Mouse (Mus musculus): ENCODE data around the gene Lpar5. TPM values are rescaled to one million over a fixed set of nuclear protein-coding genes. Genes with fewer than 3 reads are reported as not detected.

The Lpar5 gene
- polyA plus RNA-seq (2014; fragmentation: Illumina TruSeq; extraction: RNeasy Lipid Tissue Mini Kit (QIAGEN cat#74804); ENCODE audit: insufficient read depth, low read depth, low replicate concordance), result 0.61 TPM

DNA sequence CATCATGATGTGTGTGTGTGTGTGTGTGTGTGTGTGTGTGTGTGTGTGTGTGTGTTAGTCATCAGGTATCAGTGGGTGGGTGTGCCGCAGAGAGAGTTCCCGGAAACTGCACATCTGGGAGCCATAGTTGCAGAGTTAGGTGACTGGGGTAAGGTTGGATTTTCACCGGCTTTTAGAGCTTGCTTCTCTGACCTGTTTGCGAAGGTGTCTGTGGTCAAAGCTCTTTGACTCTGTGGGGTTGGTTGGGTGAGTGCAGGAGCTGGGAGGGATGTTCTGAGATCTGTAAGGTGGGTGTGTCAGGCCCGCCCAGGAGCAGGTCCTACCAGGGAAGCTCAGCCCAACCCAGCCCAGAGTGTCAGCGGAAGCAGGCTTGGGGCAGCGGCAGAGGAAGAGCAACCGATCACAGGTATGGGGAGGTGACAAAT lies at the start of gene Lpar5:
TSS of gene Lpar5 (plus strand) at position 350 of the 425 bp plus-strand sequence.

DNA sequence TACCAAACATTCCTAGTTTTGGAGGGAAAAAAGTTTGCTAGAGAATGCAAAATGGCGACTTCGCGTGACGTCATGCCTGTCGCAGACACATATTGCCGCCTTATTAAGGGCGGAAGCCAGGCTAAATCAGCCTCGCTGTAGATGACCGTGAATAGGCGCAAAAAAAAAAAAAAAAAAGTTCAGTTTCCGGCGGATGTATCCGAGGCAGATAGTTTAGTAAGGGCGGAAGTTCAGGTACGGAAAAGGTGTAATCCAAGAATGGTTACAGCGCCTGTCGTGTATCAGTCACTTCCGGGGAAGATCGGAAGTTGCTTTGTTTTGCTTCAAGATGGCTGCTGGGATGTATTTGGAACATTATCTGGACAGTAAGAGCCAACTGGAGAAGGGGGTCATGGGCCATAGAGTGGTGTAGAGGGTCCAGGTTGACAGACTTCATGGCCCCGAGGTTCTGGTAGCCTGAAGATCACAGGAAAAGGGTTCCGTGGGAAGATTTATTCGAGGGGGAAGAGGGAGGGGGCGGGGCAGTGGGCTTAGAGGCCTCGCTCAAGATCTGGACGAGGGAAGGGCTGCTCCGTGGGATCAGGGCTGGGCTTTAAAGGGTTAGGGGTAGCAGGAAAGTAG lies 28.1 kb upstream of the Lpar5 start, which contains the start of gene Ing4:
TSS of gene Ing4 (plus strand) at position 228 of the 621 bp plus-strand sequence.

DNA sequence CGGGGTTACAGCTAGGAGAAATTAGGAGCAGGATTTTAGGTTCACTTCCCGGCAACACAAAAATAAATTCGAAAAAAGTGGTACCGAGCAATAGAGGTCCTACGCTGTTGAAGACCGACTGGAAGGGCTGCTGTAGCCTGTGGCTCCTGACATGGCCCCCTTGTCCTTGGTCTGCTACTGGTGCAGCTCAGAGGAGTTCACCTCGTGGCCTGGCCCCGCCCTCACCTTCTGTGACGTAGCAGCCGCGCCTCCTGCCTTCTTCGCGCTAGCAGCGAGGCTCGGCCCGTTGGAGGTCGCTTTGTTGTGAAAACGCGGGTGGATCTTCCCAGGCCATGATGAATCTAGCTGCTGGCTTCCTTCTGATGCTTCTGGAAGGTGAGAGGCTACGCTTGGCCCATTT lies 18.0 kb upstream of the Lpar5 start, which contains the start of gene Acrbp:
TSS of gene Acrbp (plus strand) at position 12 of the 400 bp plus-strand sequence.

DNA sequence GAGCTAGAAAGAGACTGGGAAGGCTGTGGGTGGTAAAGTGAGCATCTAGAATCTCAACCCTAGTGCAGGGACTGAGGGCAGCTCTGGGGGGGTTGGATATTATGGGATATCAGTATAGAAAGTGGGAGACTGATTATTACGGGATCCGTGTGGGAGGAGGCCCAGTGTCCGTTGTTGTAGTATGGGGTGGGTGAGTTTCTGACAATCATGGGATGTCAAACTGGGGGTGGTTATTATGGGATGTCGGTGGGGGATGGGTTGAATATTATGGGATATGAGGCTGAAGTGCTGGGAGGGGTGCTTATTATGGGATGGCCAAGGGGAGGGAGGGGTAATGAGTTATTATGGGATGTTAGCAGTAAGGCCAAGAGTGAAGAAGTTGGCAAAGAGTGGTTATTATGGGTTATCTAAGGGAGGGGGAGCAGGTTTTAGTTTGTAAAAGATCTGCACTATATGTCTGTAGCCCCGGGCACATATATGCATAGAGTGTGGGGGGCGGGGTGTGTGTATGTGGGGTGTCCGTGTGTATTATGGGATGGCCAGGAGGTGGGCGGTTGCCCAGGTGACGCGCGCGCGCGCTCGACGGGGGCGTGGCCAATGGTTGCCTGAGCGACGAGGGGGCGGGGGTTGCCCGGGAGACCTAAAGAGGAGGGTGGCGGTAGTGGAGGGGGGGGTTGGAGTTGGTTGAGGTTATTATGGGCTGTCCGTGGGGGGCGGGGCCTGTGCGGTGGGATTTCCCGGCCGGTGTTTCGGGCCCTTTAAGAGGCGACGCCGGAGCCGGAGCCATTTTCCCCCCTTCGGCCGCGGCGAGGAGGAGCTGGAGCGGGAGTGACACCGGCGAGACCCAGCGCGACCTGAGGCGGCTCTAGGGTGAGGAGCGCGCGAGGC lies 27.9 kb downstream of the Lpar5 start, which contains the start of gene Chd4:
TSS of gene Chd4 (plus strand) at position 591 of the 888 bp plus-strand sequence.

DNA sequence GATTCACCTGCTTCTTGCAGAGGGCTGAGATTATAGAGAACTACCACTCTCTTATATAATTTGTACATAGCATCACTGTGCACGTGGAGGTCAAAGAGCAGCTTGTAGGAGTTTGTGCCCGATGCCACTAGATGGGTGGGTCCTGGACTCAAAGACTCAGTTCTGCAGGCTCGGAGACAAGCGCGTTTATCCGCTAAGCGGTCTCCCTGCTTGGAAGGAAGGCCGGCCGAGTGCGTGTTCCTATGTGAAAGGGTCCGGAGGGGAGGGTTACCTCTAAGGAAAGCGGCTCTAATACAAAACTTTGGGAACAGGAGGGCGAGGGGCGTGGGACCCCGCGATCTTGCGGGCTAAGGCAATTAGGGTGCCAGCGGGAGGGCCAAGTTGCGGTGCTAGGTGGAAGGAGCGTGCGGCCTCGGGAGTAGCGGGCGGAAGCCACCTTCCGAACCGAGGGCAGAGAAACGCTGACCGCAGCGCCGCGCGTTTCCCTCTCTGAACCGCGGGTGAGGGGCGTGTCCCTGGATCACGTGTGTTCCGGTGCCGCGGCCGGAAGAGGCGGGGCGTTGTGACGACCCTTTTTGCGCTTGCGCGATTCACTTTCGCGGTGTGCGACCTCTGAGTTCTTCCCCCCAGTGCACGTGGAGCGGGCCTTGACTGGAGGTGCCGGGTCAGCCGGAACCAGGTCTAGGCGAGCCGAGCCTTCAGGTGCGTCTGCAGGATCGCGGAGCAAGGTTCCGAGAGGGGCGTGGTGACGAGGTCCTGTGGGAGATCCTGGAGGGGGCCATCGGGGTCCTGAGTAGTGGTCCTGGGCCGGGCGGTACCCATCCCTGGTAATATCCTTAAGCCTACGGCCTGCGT lies 63.8 kb downstream of the Lpar5 start, which contains the start of gene Nop2:
TSS of gene Nop2 (plus strand) at position 608 of the 855 bp plus-strand sequence.

Other genes starting within 250 kb of the Lpar5 start
- gene Usp5, start 238.4 kb upstream of the Lpar5 start, polyA plus RNA-seq (2014; fragmentation: Illumina TruSeq; extraction: RNeasy Lipid Tissue Mini Kit (QIAGEN cat#74804); ENCODE audit: insufficient read depth, low read depth, low replicate concordance), result 35.8 TPM
- 2.7 TPM for gene Cdca3, start 238.4 kb upstream of the Lpar5 start, polyA plus RNA-seq (2014; fragmentation: Illumina TruSeq; extraction: RNeasy Lipid Tissue Mini Kit (QIAGEN cat#74804); ENCODE audit: insufficient read depth, low read depth, low replicate concordance)
- not detected for gene Gnb3, start 227.6 kb upstream of the Lpar5 start, polyA plus RNA-seq (2014; fragmentation: Illumina TruSeq; extraction: RNeasy Lipid Tissue Mini Kit (QIAGEN cat#74804); ENCODE audit: insufficient read depth, low read depth, low replicate concordance)
- gene P3h3, start 210.2 kb upstream of the Lpar5 start, polyA plus RNA-seq (2014; fragmentation: Illumina TruSeq; extraction: RNeasy Lipid Tissue Mini Kit (QIAGEN cat#74804); ENCODE audit: insufficient read depth, low read depth, low replicate concordance), result 16.9 TPM
- gene Gpr162, start 203.9 kb upstream of the Lpar5 start, polyA plus RNA-seq (2014; fragmentation: Illumina TruSeq; extraction: RNeasy Lipid Tissue Mini Kit (QIAGEN cat#74804); ENCODE audit: insufficient read depth, low read depth, low replicate concordance), result 0.08 TPM
- 2.3 TPM for gene Cd4, start 179.7 kb upstream of the Lpar5 start, polyA plus RNA-seq (2014; fragmentation: Illumina TruSeq; extraction: RNeasy Lipid Tissue Mini Kit (QIAGEN cat#74804); ENCODE audit: insufficient read depth, low read depth, low replicate concordance)
- 1.4 TPM for gene Lag3, start 156.2 kb upstream of the Lpar5 start, polyA plus RNA-seq (2014; fragmentation: Illumina TruSeq; extraction: RNeasy Lipid Tissue Mini Kit (QIAGEN cat#74804); ENCODE audit: insufficient read depth, low read depth, low replicate concordance)
- 863 TPM for gene Ptms, start 147.8 kb upstream of the Lpar5 start, polyA plus RNA-seq (2014; fragmentation: Illumina TruSeq; extraction: RNeasy Lipid Tissue Mini Kit (QIAGEN cat#74804); ENCODE audit: insufficient read depth, low read depth, low replicate concordance)
- gene Mlf2, start 136.5 kb upstream of the Lpar5 start, polyA plus RNA-seq (2014; fragmentation: Illumina TruSeq; extraction: RNeasy Lipid Tissue Mini Kit (QIAGEN cat#74804); ENCODE audit: insufficient read depth, low read depth, low replicate concordance), result 166 TPM
- 66.9 TPM for gene Cops7a, start 102.4 kb upstream of the Lpar5 start, polyA plus RNA-seq (2014; fragmentation: Illumina TruSeq; extraction: RNeasy Lipid Tissue Mini Kit (QIAGEN cat#74804); ENCODE audit: insufficient read depth, low read depth, low replicate concordance)
- gene Pianp, start 71.2 kb upstream of the Lpar5 start, polyA plus RNA-seq (2014; fragmentation: Illumina TruSeq; extraction: RNeasy Lipid Tissue Mini Kit (QIAGEN cat#74804); ENCODE audit: insufficient read depth, low read depth, low replicate concordance), result 0.85 TPM
- 14.9 TPM for gene Zfp384, start 58.8 kb upstream of the Lpar5 start, polyA plus RNA-seq (2014; fragmentation: Illumina TruSeq; extraction: RNeasy Lipid Tissue Mini Kit (QIAGEN cat#74804); ENCODE audit: insufficient read depth, low read depth, low replicate concordance)
- 48.9 TPM for gene Ing4, start 28.2 kb upstream of the Lpar5 start, polyA plus RNA-seq (2014; fragmentation: Illumina TruSeq; extraction: RNeasy Lipid Tissue Mini Kit (QIAGEN cat#74804); ENCODE audit: insufficient read depth, low read depth, low replicate concordance)
- 5.7 TPM for gene Acrbp, start 18.2 kb upstream of the Lpar5 start, polyA plus RNA-seq (2014; fragmentation: Illumina TruSeq; extraction: RNeasy Lipid Tissue Mini Kit (QIAGEN cat#74804); ENCODE audit: insufficient read depth, low read depth, low replicate concordance)
- gene Chd4, start 28.1 kb downstream of the Lpar5 start, polyA plus RNA-seq (2014; fragmentation: Illumina TruSeq; extraction: RNeasy Lipid Tissue Mini Kit (QIAGEN cat#74804); ENCODE audit: insufficient read depth, low read depth, low replicate concordance), result 28.2 TPM
- gene Nop2, start 64.0 kb downstream of the Lpar5 start, polyA plus RNA-seq (2014; fragmentation: Illumina TruSeq; extraction: RNeasy Lipid Tissue Mini Kit (QIAGEN cat#74804); ENCODE audit: insufficient read depth, low read depth, low replicate concordance), result 11.0 TPM
- gene Iffo1, start 77.3 kb downstream of the Lpar5 start, polyA plus RNA-seq (2014; fragmentation: Illumina TruSeq; extraction: RNeasy Lipid Tissue Mini Kit (QIAGEN cat#74804); ENCODE audit: insufficient read depth, low read depth, low replicate concordance), result 8.6 TPM
- 405 TPM for gene Gapdh, start 98.5 kb downstream of the Lpar5 start, polyA plus RNA-seq (2014; fragmentation: Illumina TruSeq; extraction: RNeasy Lipid Tissue Mini Kit (QIAGEN cat#74804); ENCODE audit: insufficient read depth, low read depth, low replicate concordance)
- 5.2 TPM for gene Ncapd2, start 123.8 kb downstream of the Lpar5 start, polyA plus RNA-seq (2014; fragmentation: Illumina TruSeq; extraction: RNeasy Lipid Tissue Mini Kit (QIAGEN cat#74804); ENCODE audit: insufficient read depth, low read depth, low replicate concordance)
- 67.2 TPM for gene Mrpl51, start 123.9 kb downstream of the Lpar5 start, polyA plus RNA-seq (2014; fragmentation: Illumina TruSeq; extraction: RNeasy Lipid Tissue Mini Kit (QIAGEN cat#74804); ENCODE audit: insufficient read depth, low read depth, low replicate concordance)
- 3.8 TPM for gene Vamp1, start 147.6 kb downstream of the Lpar5 start, polyA plus RNA-seq (2014; fragmentation: Illumina TruSeq; extraction: RNeasy Lipid Tissue Mini Kit (QIAGEN cat#74804); ENCODE audit: insufficient read depth, low read depth, low replicate concordance)
- 20.4 TPM for gene Tapbpl, start 163.9 kb downstream of the Lpar5 start, polyA plus RNA-seq (2014; fragmentation: Illumina TruSeq; extraction: RNeasy Lipid Tissue Mini Kit (QIAGEN cat#74804); ENCODE audit: insufficient read depth, low read depth, low replicate concordance)
- gene Cd27, start 169.1 kb downstream of the Lpar5 start, polyA plus RNA-seq (2014; fragmentation: Illumina TruSeq; extraction: RNeasy Lipid Tissue Mini Kit (QIAGEN cat#74804); ENCODE audit: insufficient read depth, low read depth, low replicate concordance), result 4.9 TPM
- not detected for gene Tuba3a, start 218.1 kb downstream of the Lpar5 start, polyA plus RNA-seq (2014; fragmentation: Illumina TruSeq; extraction: RNeasy Lipid Tissue Mini Kit (QIAGEN cat#74804); ENCODE audit: insufficient read depth, low read depth, low replicate concordance)
- gene Ltbr, start 246.0 kb downstream of the Lpar5 start, polyA plus RNA-seq (2014; fragmentation: Illumina TruSeq; extraction: RNeasy Lipid Tissue Mini Kit (QIAGEN cat#74804); ENCODE audit: insufficient read depth, low read depth, low replicate concordance), result 66.9 TPM